Mouse (Mus musculus): ENCODE results near the gene Tsx. TPM values are rescaled to one million over a fixed set of nuclear protein-coding genes. Genes with fewer than 3 reads are reported as not detected.

Tsx gene
- 0.28 and 0.37 TPM in 2 replicates for polyA plus RNA-seq (2015; fragmentation: Nextera tagmentation; extraction: Ambion mirVana)

DNA sequence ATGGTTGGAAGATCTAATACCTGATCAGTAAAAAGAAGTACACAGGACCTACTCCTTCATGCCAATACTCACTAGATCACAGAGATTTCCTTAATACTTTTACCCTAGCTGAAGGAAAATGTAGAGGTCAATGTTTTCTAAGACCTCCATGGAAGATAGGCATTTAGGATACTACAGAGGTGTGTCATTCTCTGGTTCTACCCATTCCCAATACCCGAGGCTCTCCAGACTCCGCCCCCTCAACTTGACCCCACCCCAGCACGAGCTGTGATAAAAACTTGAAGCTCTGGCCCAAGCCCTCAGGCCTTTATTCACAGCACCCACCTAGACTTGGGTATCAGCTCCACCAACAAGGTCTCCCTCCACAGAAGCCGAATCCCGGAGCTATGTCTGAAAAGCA is at the start of gene Tsx:
Gene Tsx (plus strand): TSS at position 301 of the 400 bp plus-strand sequence.
- Histone ChIP-seq H3K9me3 (no peaks in the 10 kb centered on the region), H3K27me3 (replicated peaks) (peaks cover 37% of the 10 kb centered on the region), H3K9ac (no peak within 1 kb of the TSS), H3K36me3 (replicated peaks) (no peaks in the 10 kb centered on the region), H3K4me2 (no peak within 1 kb of the TSS), H3K4me3 (no peak within 1 kb of the TSS), H3K27ac (no peak within 1 kb of the TSS), H3K4me1 (no peaks in the 10 kb centered on the region)
- WGBS: 87% methylated on average over 5 of the region's 5 CpGs
- no peak for ATAC-seq (replicated peaks)

GRCm38 (mm10) chrX:103366201-103366600 is 48.1 kb upstream of the Tsx start:
- WGBS: 49% methylated on average over 5 of the region's 5 CpGs
- no peaks in the 10 kb centered on the region for H3K9me3 ChIP-seq
- peak; percentile 52; the same call in 1 of the 2 replicates for ATAC-seq (replicated peaks)

DNA sequence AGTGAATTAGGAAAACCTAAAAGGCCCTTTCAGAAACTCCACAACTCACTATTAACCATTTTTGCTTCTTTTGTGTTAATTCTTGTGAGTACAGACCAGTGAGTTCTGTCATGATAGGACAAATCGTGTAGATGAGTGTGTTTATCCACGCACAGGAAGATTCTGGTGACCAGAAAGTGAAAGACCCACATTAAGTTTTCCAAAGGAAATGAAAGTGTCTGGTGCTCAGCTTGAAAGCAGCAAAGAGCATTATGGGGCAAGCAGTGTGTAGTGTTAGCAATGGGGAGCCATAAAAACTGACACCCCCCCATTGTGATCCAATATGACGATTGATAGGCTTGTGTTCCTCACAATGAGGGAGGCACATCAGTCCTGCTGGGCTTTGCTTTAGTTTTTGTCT is 45.6 kb upstream of the Tsx start:
- no peaks in the 10 kb centered on the region for H3K9me3 ChIP-seq
- no peak for ATAC-seq (replicated peaks)
- no peak overlapping the region for H3K27ac ChIP-seq
- 0 out of 2 replicates have a peak, but pooled peaks cover 3% of the 10 kb centered on the region for H3K4me1 ChIP-seq
- no peak overlapping the region for H3K4me2 ChIP-seq
- no peaks in the 10 kb centered on the region for H3K36me3 ChIP-seq (replicated peaks)
- peaks cover 17% of the 10 kb centered on the region; the same call in 1 of the 2 replicates for H3K27me3 ChIP-seq (replicated peaks)
- no peak overlapping the region for H3K9ac ChIP-seq
- 65% methylated on average over 3 of the region's 3 CpGs for WGBS
- no peak overlapping the region for H3K4me3 ChIP-seq

More at GRCm38 (mm10) chrX:103366201-103366600, 48.1 kb upstream of the Tsx start:
- H3K4me3 ChIP-seq: no peak overlapping the region
- 0 out of 2 replicates have a peak, but pooled peaks cover 3% of the 10 kb centered on the region for H3K4me1 ChIP-seq
- H3K36me3 ChIP-seq (replicated peaks): no peaks in the 10 kb centered on the region
- no peak overlapping the region for H3K9ac ChIP-seq
- peaks cover 22% of the 10 kb centered on the region; the same call in 1 of the 2 replicates for H3K27me3 ChIP-seq (replicated peaks)
- 0 out of 2 replicates have a peak overlapping the region, but pooled peaks have one; percentile 30 for H3K27ac ChIP-seq
- H3K4me2 ChIP-seq: no peak overlapping the region

DNA sequence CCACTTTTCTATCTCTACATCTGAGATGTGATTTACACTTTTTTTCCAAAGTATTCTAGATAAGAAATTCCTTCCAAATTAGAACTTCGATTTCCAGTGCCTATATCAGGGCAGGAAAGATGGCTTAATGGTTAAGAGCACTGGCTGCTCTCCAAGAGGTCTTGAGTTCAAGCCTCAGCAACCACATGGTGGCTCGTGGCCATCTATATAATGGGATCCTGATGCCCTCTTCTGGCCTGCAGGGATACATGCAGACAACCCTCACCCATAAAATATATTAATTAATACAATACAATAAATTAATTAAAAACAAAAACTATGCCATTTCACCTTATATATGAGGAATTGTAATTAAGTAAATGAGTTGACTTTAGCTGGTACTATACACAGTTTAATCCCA is 43.0 kb upstream of the Tsx start:
- no peak overlapping the region for H3K9ac ChIP-seq
- no peak overlapping the region for H3K27ac ChIP-seq
- no peak for ATAC-seq (replicated peaks)
- no peak overlapping the region for H3K4me2 ChIP-seq
- WGBS: 74% methylated on average over 2 of the region's 2 CpGs
- no peaks in the 10 kb centered on the region for H3K36me3 ChIP-seq (replicated peaks)
- H3K27me3 ChIP-seq (replicated peaks): peaks cover 18% of the 10 kb centered on the region; the same call in 1 of the 2 replicates
- no peak overlapping the region for H3K4me3 ChIP-seq
- H3K4me1 ChIP-seq: 0 out of 2 replicates have a peak, but pooled peaks cover 1% of the 10 kb centered on the region
- no peaks in the 10 kb centered on the region for H3K9me3 ChIP-seq

- Histone ChIP-seq H3K36me3 (replicated peaks) (no peaks in the 10 kb centered on the region), H3K9me3 (no peaks in the 10 kb centered on the region), H3K27ac (no peak overlapping the region), H3K27me3 (replicated peaks) (peaks cover 21% of the 10 kb centered on the region; the same call in 1 of the 2 replicates), H3K4me1 (no peaks in the 10 kb centered on the region), H3K9ac (no peak overlapping the region), H3K4me2 (no peak overlapping the region), H3K4me3 (no peak overlapping the region)
- WGBS: 38% methylated on average over 2 of the region's 2 CpGs
- no peak for ATAC-seq (replicated peaks)
Observed at GRCm38 (mm10) chrX:103371627-103372026, 42.6 kb upstream of the Tsx start.

DNA sequence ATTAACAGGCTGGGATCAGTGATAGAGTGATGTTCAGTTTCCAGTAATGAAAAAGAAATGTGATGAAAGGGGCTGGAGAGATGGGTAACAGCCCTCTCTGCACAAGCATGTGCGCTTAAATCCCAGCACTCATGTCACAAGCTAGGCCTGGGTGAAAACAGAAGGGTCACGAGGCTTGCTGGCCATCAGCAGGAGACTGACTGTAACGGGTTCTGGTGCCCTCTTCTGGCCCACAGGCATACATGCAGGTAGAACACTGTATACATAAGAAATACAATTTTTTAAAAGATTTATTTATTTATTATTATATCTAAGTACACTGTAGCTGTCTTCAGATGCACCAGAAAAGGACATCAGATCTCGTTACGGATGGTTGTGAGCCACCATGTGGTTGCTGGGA is 40.0 kb upstream of the Tsx start:
- H3K4me1 ChIP-seq: no peaks in the 10 kb centered on the region
- no peaks in the 10 kb centered on the region for H3K36me3 ChIP-seq (replicated peaks)
- H3K9ac ChIP-seq: no peak overlapping the region
- H3K4me3 ChIP-seq: no peak overlapping the region
- H3K27me3 ChIP-seq (replicated peaks): peaks cover 17% of the 10 kb centered on the region
- 60% methylated on average over 5 of the region's 5 CpGs for WGBS
- no peaks in the 10 kb centered on the region for H3K9me3 ChIP-seq
- ATAC-seq (replicated peaks): no peak
- no peak overlapping the region for H3K27ac ChIP-seq
- no peak overlapping the region for H3K4me2 ChIP-seq

GRCm38 (mm10) chrX:103384528-103384927 is 29.7 kb upstream of the Tsx start:
- H3K27me3 ChIP-seq (replicated peaks): peaks cover 26% of the 10 kb centered on the region
- WGBS: 79% methylated on average over 3 of the region's 3 CpGs
- H3K4me1 ChIP-seq: no peaks in the 10 kb centered on the region
- no peak overlapping the region for H3K9ac ChIP-seq
- no peak overlapping the region for H3K4me3 ChIP-seq
- no peak overlapping the region for H3K4me2 ChIP-seq
- no peaks in the 10 kb centered on the region for H3K36me3 ChIP-seq (replicated peaks)
- H3K9me3 ChIP-seq: no peaks in the 10 kb centered on the region
- H3K27ac ChIP-seq: no peak overlapping the region
- no peak for ATAC-seq (replicated peaks)

DNA sequence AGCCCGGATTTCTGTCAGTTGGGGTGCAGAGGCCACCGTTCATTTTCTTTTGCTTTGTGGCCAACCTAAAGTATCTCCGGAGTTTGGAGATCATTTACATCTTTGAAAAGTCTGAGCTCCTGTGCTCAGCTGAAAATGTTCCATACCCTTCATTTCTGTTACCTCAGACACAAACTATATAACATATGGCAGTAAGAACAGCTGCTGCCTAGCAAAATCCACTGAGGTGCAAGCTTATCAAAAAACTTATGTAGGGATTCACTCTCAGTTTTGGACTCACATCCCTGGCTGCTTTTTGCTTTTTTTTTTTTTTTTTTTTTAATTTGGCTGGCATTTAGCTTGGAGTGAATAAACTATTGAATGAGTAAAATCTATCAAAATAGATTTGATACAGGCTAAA is 26.1 kb upstream of the Tsx start:
- Histone ChIP-seq H3K27ac (no peak overlapping the region), H3K36me3 (replicated peaks) (no peaks in the 10 kb centered on the region), H3K4me2 (no peak overlapping the region), H3K4me1 (no peaks in the 10 kb centered on the region), H3K9ac (no peak overlapping the region), H3K27me3 (replicated peaks) (peaks cover 22% of the 10 kb centered on the region), H3K9me3 (no peaks in the 10 kb centered on the region), H3K4me3 (no peak overlapping the region)
- WGBS: 82% methylated on average over 3 of the region's 3 CpGs
- ATAC-seq (replicated peaks): no peak

- no peaks in the 10 kb centered on the region for H3K4me1 ChIP-seq
- H3K36me3 ChIP-seq (replicated peaks): no peaks in the 10 kb centered on the region
- WGBS: 96% methylated on average over 1 of the region's 1 CpGs
- H3K9me3 ChIP-seq: no peaks in the 10 kb centered on the region
- peaks cover 28% of the 10 kb centered on the region for H3K27me3 ChIP-seq (replicated peaks)
- H3K27ac ChIP-seq: no peak overlapping the region
- no peak for ATAC-seq (replicated peaks)
- H3K9ac ChIP-seq: no peak overlapping the region
- H3K4me2 ChIP-seq: no peak overlapping the region
- H3K4me3 ChIP-seq: no peak overlapping the region
Observed at GRCm38 (mm10) chrX:103393841-103394240, 20.4 kb upstream of the Tsx start.

- Histone ChIP-seq H3K27ac (no peak overlapping the region), H3K9ac (no peak overlapping the region), H3K27me3 (replicated peaks) (peaks cover 29% of the 10 kb centered on the region), H3K36me3 (replicated peaks) (no peaks in the 10 kb centered on the region), H3K4me1 (no peaks in the 10 kb centered on the region), H3K9me3 (no peaks in the 10 kb centered on the region), H3K4me3 (no peak overlapping the region), H3K4me2 (no peak overlapping the region)
- WGBS: 42% methylated on average over 13 of the region's 13 CpGs
- ATAC-seq (replicated peaks): no peak
Observed at GRCm38 (mm10) chrX:103405021-103405420, 9.2 kb upstream of the Tsx start.

- H3K27ac ChIP-seq: no peak within 1 kb of the TSS
- no peaks in the 10 kb centered on the region for H3K36me3 ChIP-seq (replicated peaks)
- WGBS: 87% methylated on average over 2 of the region's 2 CpGs
- no peaks in the 10 kb centered on the region for H3K4me1 ChIP-seq
- ATAC-seq (replicated peaks): no peak
- H3K9ac ChIP-seq: no peak within 1 kb of the TSS
- no peak within 1 kb of the TSS for H3K4me2 ChIP-seq
- H3K4me3 ChIP-seq: no peak within 1 kb of the TSS
- H3K9me3 ChIP-seq: no peaks in the 10 kb centered on the region
- H3K27me3 ChIP-seq (replicated peaks): peaks cover 34% of the 10 kb centered on the region
Observed at GRCm38 (mm10) chrX:103421710-103422109, 7.4 kb downstream of the Tsx start, which contains the start of gene Gm26992. TSS of gene Gm26992 (plus strand) at chrX:103422010.

- H3K9ac ChIP-seq: no peak overlapping the region
- no peak for ATAC-seq (replicated peaks)
Observed at GRCm38 (mm10) chrX:103427677-103428076, 13.4 kb downstream of the Tsx start.

GRCm38 (mm10) chrX:103432293-103432692 is 18.0 kb downstream of the Tsx start:
- Histone ChIP-seq H3K27ac (no peak overlapping the region), H3K4me2 (no peak overlapping the region), H3K4me3 (no peak overlapping the region), H3K9me3 (no peaks in the 10 kb centered on the region), H3K4me1 (no peaks in the 10 kb centered on the region), H3K36me3 (replicated peaks) (no peaks in the 10 kb centered on the region), H3K27me3 (replicated peaks) (peaks cover 25% of the 10 kb centered on the region), H3K9ac (no peak overlapping the region)
- no peak for ATAC-seq (replicated peaks)
- WGBS: 71% methylated on average over 7 of the region's 7 CpGs

More at GRCm38 (mm10) chrX:103427677-103428076, 13.4 kb downstream of the Tsx start:
- Histone ChIP-seq H3K9me3 (no peaks in the 10 kb centered on the region), H3K4me2 (no peak overlapping the region), H3K27me3 (replicated peaks) (peaks cover 22% of the 10 kb centered on the region), H3K36me3 (replicated peaks) (no peaks in the 10 kb centered on the region), H3K27ac (no peak overlapping the region), H3K4me1 (no peaks in the 10 kb centered on the region), H3K4me3 (no peak overlapping the region)
- 79% methylated on average over 7 of the region's 7 CpGs for WGBS

Measured in midbrain, embryonic 15.5 days (tissue).